Mouse (Mus musculus) adrenal gland, postnatal 4 days (tissue): ENCODE data around the gene Phospho1. TPM values are rescaled to one million over a fixed set of nuclear protein-coding genes. Genes with fewer than 3 reads are reported as not detected.
"Not testable (repeated sequence)": the region's sequence is repeated elsewhere in the genome, so short reads cannot be mapped to it uniquely, and the experiment has no call there.

Source experiments
- DNase-seq, 2 experiments: peaks; one replicate each; pipeline ENCODE4 v3.0.0; 2021 to 2022; ENCODE audit warnings: low spot score in 2 of 2, mixed read lengths in 2 of 2
- total RNA-seq, 2 experiments: library from RNA; stranded (reverse); gene quantifications; 2 replicates each; pipeline ENCODE4 v1.2.3; 2021

The Phospho1 gene
- total RNA-seq, 2 experiments from 2014 or later = 25.5 to 26.0 TPM

GRCm38 (mm10) chr11:95858528-95859467 lies 34.5 kb downstream of the Phospho1 start:
- peak; percentile 91 to 92 for DNase-seq

GRCm38 (mm10) chr11:95859468-95859855 lies 35.2 kb downstream of the Phospho1 start:
- peak; percentile 45 to 46 for DNase-seq

- no peak for DNase-seq
Measured at GRCm38 (mm10) chr11:95860071-95860490, 35.8 kb downstream of the Phospho1 start.

GRCm38 (mm10) chr11:95861397-95861796 lies 37.1 kb downstream of the Phospho1 start:
- DNase-seq = no peak

GRCm38 (mm10) chr11:95869442-95869841 lies 45.1 kb downstream of the Phospho1 start:
- no peak for DNase-seq

GRCm38 (mm10) chr11:95869918-95870470 lies 45.7 kb downstream of the Phospho1 start:
- DNase-seq = no peak

GRCm38 (mm10) chr11:95875804-95876203 lies 51.5 kb downstream of the Phospho1 start:
- DNase-seq = no peak

GRCm38 (mm10) chr11:95876296-95876695 lies 52.0 kb downstream of the Phospho1 start:
- DNase-seq = peak; percentile 39 to 50

GRCm38 (mm10) chr11:95879861-95880260 lies 55.6 kb downstream of the Phospho1 start:
- not testable (repeated sequence) for DNase-seq

Other genes with a start within 250 kb of the Phospho1 start
- gene Ngfr, start 236.8 kb upstream of the Phospho1 start, total RNA-seq = 10 to 100 TPM; 15.3 to 20.4 TPM
- 100 to 1,000 TPM; 215 to 226 TPM for gene Phb, start 157.5 kb upstream of the Phospho1 start, total RNA-seq
- 10 to 100 TPM; 61.7 to 63.2 TPM for gene Zfp652, start 111.8 kb upstream of the Phospho1 start, total RNA-seq
- gene B130006D01Rik, start 100.9 kb upstream of the Phospho1 start, total RNA-seq = 1 to 10 TPM; 1.2 TPM
- 10 to 100 TPM; 17.2 to 23.1 TPM for gene Gngt2, start 12.7 kb downstream of the Phospho1 start, total RNA-seq
- 10 to 100 TPM; 18.6 to 18.8 TPM for gene Abi3, start 18.0 kb downstream of the Phospho1 start, total RNA-seq
- gene B4galnt2, start 90.4 kb downstream of the Phospho1 start, total RNA-seq = under 1 TPM in 1 of 2 experiments, not detected in 1; 0.28 TPM
- gene Igf2bp1, start 181.4 kb downstream of the Phospho1 start, total RNA-seq = 10 to 100 TPM; 19.4 to 27.3 TPM
- not detected for gene Gip, start 200.0 kb downstream of the Phospho1 start, total RNA-seq
- gene Snf8, start 210.4 kb downstream of the Phospho1 start, total RNA-seq = 10 to 100 TPM; 74.3 to 78.8 TPM
- gene Ube2z, start 240.9 kb downstream of the Phospho1 start, total RNA-seq = 10 to 100 TPM; 54.9 to 57.8 TPM